Mouse (Mus musculus) embryonic facial prominence, embryonic 14.5 days (tissue): ENCODE data around the gene Tbc1d17. TPM values are rescaled to one million over a fixed set of nuclear protein-coding genes. Genes with fewer than 3 reads are reported as not detected.
A peak's percentile ranks its signal among the peaks of the same experiment; 100 is the strongest.

ENCODE experiments used
- ATAC-seq: fragments of 200-750 bp; cut with Nextera tagmentation; 2 replicates; pipeline ENCODE4 v1.8.0; 2017; ENCODE audit warnings: low read depth, moderate number of reproducible peaks, moderate TSS enrichment
- DNase-seq: peaks from one replicate; pipeline ENCODE4 v3.0.0-alpha.2; 2015; ENCODE audit warnings: low spot score
- H3K27ac ChIP-seq: fragments of 300-500 bp; sonication (generic); replicated peaks from 2 replicates; pipeline ENCODE4 v1.5.1; 2014; ENCODE audit warnings: low read depth, mild to moderate bottlenecking, low read length, moderate library complexity
- H3K27me3 ChIP-seq: fragments of 300-500 bp; sonication (generic); replicated peaks from 2 replicates; pipeline ENCODE4 v1.6.1; 2014; ENCODE audit warnings: low read length; ENCODE audit not compliant: control insufficient read depth, insufficient read depth
- H3K36me3 ChIP-seq: fragments of 300-500 bp; sonication (generic); 2 replicates; pipeline ENCODE4 v1.6.1; 2014; ENCODE audit warnings: low read length, mixed read lengths; ENCODE audit not compliant: control insufficient read depth, insufficient read depth
- H3K4me1 ChIP-seq: fragments of 300-500 bp; sonication (generic); 2 replicates; pipeline ENCODE4 v1.6.1; 2014; ENCODE audit warnings: antibody characterized with exemption, low read length; ENCODE audit not compliant: control insufficient read depth, insufficient read depth
- H3K4me2 ChIP-seq: fragments of 300-500 bp; sonication (generic); 2 replicates; pipeline ENCODE4 v1.6.1; 2014; ENCODE audit warnings: low read depth, mild to moderate bottlenecking, low read length, moderate library complexity, mixed read lengths
- H3K4me3 ChIP-seq: fragments of 300-500 bp; sonication (generic); 2 replicates; pipeline ENCODE4 v1.5.1; 2014; ENCODE audit warnings: low read depth, mild to moderate bottlenecking, low read length
- H3K9ac ChIP-seq: fragments of 300-500 bp; sonication (generic); 2 replicates; pipeline ENCODE4 v1.6.1; 2014; ENCODE audit warnings: low read depth, mild to moderate bottlenecking, low read length, moderate library complexity, mixed read lengths
- H3K9me3 ChIP-seq: fragments of 300-500 bp; sonication (generic); 2 replicates; pipeline ENCODE4 v1.6.1; 2016; ENCODE audit warnings: low read length; ENCODE audit not compliant: control insufficient read depth
- WGBS: fragments of 180-500 bp; shearing (Covaris S2); extraction: QIAGEN DNeasy Blood & Tissue Kit; methylation state at CpG from one replicate; pipeline ENCODE4 v1.1.7; 2014; 5-methylcytosine and 5-hydroxymethylcytosine counted together
- polyA plus RNA-seq: library from polyadenylated mRNA; unstranded; fragments of >200 nt; fragmentation: Nextera tagmentation; extraction: Ambion mirVana; gene quantifications from 2 replicates; pipeline ENCODE4 v1.2.1, GENCODE M21; 2014

The Tbc1d17 gene
- polyA plus RNA-seq, 1 experiment from 2014 or later: 66.9 TPM

DNA sequence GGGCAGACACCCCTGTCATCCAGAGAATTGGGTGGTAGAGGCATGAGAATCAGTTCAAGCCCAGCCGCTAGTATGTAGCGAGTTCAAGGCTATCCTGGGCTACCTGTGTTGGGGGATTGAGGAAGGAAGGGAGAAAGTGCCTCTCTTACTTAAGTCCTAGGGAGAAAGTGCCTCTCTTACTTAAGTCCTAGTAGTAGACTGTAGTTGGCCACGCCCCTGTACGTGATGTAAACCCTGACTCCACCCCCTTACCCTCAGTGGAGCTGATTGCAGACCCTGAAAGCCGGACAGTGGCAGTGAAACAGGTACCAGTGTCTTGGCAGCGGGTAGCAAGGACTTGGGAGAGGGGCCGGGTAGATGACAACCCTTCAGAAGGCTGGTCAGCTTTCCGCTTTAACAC, 9.0 kb upstream of the Tbc1d17 start:
- Histone ChIP-seq H3K4me2 (peak overlapping the region; percentile 97), H3K27ac (no peak overlapping the region), H3K27me3 (no peaks in the 10 kb centered on the region), H3K4me1 (peaks cover 30% of the 10 kb centered on the region), H3K9ac (peak overlapping the region; percentile 89), H3K9me3 (no peaks in the 10 kb centered on the region), H3K36me3 (peaks cover 29% of the 10 kb centered on the region), H3K4me3 (peak overlapping the region; percentile 77)
- peak; percentile 52 for DNase-seq
- ATAC-seq: no peak
- 30% methylated on average over 8 of the region's 8 CpGs for WGBS

DNA sequence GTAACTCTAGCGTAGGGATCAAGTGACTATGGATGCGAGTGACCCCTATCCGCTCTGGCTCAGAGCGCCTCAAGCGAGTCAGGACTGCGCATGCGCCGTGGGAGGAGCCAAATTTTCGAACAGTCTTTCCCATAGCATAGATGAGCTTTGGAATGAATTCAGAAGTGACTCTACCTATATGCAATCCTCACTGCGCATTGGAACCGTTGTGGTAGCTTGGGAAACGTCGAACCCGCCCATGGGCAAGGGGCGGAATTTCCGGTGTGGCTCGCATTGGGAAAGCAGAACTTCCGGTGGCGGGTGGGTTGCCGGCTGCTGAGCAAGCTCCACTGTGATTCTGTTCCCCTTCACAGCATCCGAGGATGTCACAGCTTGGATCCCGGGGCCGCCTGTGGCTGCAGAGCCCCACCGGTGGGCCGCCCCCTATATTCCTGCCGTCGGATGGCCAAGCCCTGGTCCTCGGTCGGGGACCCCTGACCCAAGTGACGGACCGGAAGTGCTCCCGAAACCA, 8.2 kb upstream of the Tbc1d17 start, which contains the start of gene Pnkp:
Gene Pnkp, plus strand, starts transcription at position 98 of the 511 bp plus-strand sequence.
- Histone ChIP-seq H3K9me3 (no peaks in the 10 kb centered on the region), H3K27ac (peak within 1 kb of the TSS; percentile 85), H3K4me2 (peak within 1 kb of the TSS; percentile 97), H3K4me1 (peaks cover 30% of the 10 kb centered on the region), H3K9ac (peak within 1 kb of the TSS; percentile 89), H3K27me3 (no peaks in the 10 kb centered on the region), H3K36me3 (peaks cover 23% of the 10 kb centered on the region), H3K4me3 (peak within 1 kb of the TSS; percentile 77)
- DNase-seq (peak; percentile 95), ATAC-seq (peak; percentile 50)
- WGBS: 2% methylated on average over 32 of the region's 32 CpGs

DNA sequence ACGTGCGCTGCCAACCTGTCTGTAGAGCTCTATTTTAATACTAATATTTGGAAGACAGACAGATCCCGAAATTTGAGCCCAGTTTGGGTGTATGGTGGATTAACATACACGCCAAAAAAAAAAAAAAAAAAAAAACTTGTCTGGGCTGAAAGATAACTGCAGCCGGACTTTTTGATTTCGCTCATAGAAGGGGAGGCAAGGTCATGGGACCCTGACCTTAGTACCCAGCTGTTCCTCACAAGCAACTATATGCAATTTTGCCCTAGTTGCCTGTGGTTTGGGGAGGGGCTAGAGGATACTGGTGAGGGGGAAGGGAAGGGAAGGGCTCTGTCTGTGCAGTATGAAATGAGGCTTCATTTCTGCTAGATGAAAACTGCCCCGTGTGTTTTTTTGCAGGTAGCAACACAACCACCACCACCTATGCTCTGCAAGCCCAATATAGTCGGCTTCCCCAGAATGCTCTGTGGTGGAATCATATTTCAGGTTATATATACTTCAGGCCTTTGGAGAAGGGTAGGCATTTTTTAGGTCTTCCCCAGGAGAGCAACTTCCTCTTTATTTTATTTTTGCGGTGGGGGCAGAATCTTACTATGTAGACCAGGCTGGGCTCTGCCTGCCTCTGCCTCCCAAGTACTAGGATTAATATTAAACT, 7.5 kb upstream of the Tbc1d17 start:
- Histone ChIP-seq H3K4me2 (peak overlapping the region; percentile 97), H3K36me3 (peaks cover 23% of the 10 kb centered on the region; the same call in 1 of the 2 replicates), H3K4me3 (peak overlapping the region; percentile 77), H3K27ac (peak overlapping the region; percentile 85), H3K27me3 (no peaks in the 10 kb centered on the region), H3K4me1 (peaks cover 30% of the 10 kb centered on the region), H3K9ac (peak overlapping the region; percentile 89; the same call in 1 of the 2 replicates), H3K9me3 (no peaks in the 10 kb centered on the region)
- WGBS: 63% methylated on average over 9 of the region's 9 CpGs
- no peak for DNase-seq
- ATAC-seq: no peak

DNA sequence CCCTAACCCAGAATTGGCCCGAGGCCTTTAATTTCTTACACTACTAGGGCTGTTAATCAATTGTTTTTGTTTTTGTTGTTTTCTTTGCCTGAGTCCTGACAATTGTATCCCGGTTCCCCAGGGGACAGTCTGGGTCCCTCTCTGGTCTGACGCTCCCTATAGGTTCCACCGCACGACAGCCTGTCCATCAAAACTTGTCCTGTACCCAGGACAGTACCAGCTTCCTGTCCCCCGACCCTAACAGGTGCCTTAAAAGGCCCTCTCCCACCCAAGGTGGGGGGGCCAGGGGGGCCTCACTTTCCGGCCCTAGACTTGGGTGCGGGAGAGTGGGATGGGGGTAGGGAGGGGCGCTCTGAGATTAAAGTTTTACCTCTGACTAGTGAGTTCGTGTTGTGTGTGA, 6.2 kb upstream of the Tbc1d17 start:
- H3K4me1 ChIP-seq: peaks cover 37% of the 10 kb centered on the region
- WGBS: 35% methylated on average over 10 of the region's 10 CpGs
- no peaks in the 10 kb centered on the region for H3K27me3 ChIP-seq
- H3K9me3 ChIP-seq: no peaks in the 10 kb centered on the region
- ATAC-seq: no peak
- H3K27ac ChIP-seq: peak overlapping the region; percentile 91
- peaks cover 22% of the 10 kb centered on the region; the same call in 1 of the 2 replicates for H3K36me3 ChIP-seq
- peak overlapping the region; percentile 50 for H3K4me3 ChIP-seq
- peak overlapping the region; percentile 90 for H3K4me2 ChIP-seq
- no peak for DNase-seq
- H3K9ac ChIP-seq: peak overlapping the region; percentile 75

DNA sequence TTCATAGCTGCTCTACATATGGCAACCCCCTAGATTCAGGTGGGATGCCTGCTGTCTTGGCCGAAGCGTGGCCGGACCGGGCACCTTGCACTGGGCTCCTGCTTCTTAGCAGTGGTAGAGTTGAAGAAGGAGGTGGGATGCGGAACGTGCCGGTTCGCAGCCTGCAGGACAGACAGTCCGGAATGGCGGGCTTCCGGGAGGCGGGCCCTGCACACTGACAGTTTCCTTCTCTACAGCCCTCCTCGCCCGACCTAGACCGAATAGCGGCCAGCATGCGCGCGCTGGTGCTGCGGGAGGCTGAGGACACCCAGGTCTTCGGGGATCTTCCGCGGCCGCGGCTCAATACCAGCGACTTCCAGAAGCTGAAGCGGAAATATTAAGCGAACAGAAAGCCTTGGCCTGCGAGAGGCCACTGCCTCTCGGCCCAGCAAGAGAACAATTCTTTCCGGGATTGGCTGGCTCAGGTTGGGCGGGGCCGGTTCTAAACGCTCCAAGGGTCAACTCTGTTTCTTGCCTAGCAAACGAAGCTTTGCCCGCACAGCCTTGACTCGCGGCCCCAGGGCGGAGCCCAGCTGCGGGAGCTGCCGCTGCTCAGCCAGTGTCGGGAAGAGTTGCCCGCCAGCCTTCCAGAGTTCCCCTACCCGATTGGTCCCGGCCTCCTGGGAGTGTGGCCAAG, 5.6 kb upstream of the Tbc1d17 start:
- Histone ChIP-seq H3K4me2 (peak overlapping the region; percentile 90), H3K9me3 (no peaks in the 10 kb centered on the region), H3K27ac (peak overlapping the region; percentile 91), H3K36me3 (peaks cover 18% of the 10 kb centered on the region; the same call in 1 of the 2 replicates), H3K27me3 (no peaks in the 10 kb centered on the region), H3K4me3 (peak overlapping the region; percentile 50), H3K4me1 (peaks cover 37% of the 10 kb centered on the region), H3K9ac (peak overlapping the region; percentile 75)
- 3% methylated on average over 40 of the region's 45 CpGs for WGBS
- DNase-seq (peak; percentile 88), ATAC-seq (peak; percentile 27)

DNA sequence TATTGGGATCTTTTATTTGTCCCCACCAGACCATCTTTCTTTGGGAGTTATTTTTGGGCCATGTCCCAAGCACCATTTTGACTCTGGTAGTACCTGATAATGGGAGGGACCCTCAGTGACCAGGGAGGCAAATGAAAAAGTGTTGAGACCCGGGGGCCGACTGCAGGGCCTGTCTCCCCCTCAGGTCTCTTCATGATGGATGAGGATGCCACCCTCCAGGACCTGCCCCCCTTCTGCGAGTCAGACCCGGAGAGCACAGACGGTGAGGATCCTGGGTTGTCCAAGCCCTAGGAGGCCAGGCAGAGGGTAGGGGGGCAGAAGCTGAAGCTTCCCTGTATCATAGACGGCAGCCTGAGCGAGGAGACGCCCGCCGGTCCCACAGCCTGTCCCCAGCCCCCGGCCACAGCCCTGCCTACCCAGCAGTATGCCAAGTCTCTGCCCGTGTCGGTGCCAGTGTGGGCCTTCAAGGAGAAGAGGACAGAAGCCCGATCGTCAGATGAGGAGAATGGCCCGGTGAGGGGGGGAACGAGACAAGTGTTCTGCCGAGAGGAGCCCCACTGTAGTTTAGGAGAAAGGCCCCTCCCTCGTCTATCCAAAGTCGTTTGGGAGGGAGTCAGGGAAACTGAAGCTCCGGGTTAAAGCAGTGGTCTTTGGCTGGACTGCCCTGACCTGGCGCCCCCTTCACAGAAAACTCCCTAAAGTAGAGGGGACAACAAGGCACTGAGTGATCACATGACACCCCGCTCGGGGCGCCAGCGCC, 4.9 kb upstream of the Tbc1d17 start:
- peaks cover 37% of the 10 kb centered on the region for H3K4me1 ChIP-seq
- no peak for DNase-seq
- H3K4me3 ChIP-seq: peak overlapping the region; percentile 50
- no peaks in the 10 kb centered on the region for H3K9me3 ChIP-seq
- H3K27ac ChIP-seq: peak overlapping the region; percentile 91
- H3K9ac ChIP-seq: peak overlapping the region; percentile 75
- 34% methylated on average over 25 of the region's 26 CpGs for WGBS
- no peak for ATAC-seq
- H3K27me3 ChIP-seq: no peaks in the 10 kb centered on the region
- H3K4me2 ChIP-seq: peak overlapping the region; percentile 90
- H3K36me3 ChIP-seq: peaks cover 18% of the 10 kb centered on the region; the same call in 1 of the 2 replicates

DNA sequence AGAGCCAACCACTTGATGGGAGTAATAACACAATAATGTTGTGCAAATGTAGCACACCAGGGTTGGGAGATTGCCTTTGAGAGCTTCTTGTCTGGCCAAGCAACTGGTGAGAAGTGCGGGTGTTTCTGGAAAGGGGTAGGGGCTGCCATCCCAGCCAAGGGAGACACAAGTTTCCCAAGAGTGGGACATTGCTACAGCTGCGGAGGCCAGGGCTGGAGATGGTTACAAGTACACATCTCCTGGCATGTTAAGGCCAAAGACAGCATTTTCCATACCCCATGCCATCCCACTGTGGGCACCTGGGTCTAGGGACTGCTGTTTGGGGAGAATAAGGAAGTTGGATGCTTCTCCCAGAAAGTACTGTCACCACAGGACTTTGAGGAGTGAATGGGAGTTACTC, 4.2 kb upstream of the Tbc1d17 start:
- no peak overlapping the region; the same call in 1 of the 2 replicates for H3K4me2 ChIP-seq
- no peak overlapping the region for H3K4me3 ChIP-seq
- no peaks in the 10 kb centered on the region for H3K9me3 ChIP-seq
- peaks cover 33% of the 10 kb centered on the region for H3K4me1 ChIP-seq
- no peaks in the 10 kb centered on the region for H3K27me3 ChIP-seq
- H3K27ac ChIP-seq: no peak overlapping the region
- WGBS: 100% methylated on average over 2 of the region's 2 CpGs
- H3K36me3 ChIP-seq: peaks cover 18% of the 10 kb centered on the region; the same call in 1 of the 2 replicates
- no peak overlapping the region for H3K9ac ChIP-seq
- no peak for DNase-seq
- no peak for ATAC-seq

DNA sequence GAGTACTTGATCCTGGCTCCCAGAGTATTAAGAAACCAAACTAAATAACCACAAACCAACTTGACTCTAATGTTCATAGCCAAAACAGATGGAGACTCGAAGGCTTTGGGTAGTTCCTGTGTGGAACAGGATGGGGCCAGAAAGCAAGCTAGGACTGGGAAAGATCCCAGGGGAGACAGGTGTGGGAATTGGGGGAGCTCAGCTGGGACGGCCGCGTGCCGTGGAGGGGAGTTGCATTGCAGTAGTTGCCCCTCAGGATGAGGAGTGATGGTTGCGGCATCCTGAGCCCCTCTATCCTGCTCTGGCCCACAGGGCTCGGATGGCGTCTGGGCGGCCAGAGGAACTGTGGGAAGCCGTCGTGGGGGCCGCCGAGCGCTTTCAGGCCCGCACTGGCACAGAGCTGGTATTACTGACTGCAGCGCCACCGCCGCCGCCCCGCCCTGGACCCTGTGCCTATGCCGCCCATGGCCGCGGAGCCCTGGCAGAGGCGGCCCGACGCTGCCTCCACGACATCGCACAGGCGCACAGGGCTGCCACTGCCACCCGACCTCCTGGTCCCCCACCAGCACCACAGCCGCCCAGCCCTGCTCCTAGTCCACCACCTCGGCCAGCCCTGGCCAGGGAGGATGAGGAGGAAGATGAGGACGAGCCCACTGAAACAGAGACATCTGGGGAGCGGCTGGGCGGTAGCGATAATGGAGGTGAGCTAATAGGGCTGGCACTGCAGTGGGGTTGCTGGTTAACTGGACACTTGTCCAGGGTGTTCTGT, 3.6 kb upstream of the Tbc1d17 start:
- no peaks in the 10 kb centered on the region for H3K9me3 ChIP-seq
- ATAC-seq (no peak), DNase-seq (no peak)
- peaks cover 35% of the 10 kb centered on the region for H3K4me1 ChIP-seq
- H3K36me3 ChIP-seq: peaks cover 18% of the 10 kb centered on the region; the same call in 1 of the 2 replicates
- H3K9ac ChIP-seq: no peak overlapping the region
- H3K4me2 ChIP-seq: no peak overlapping the region
- H3K27me3 ChIP-seq: no peaks in the 10 kb centered on the region
- WGBS: 93% methylated on average over 33 of the region's 36 CpGs
- H3K4me3 ChIP-seq: no peak overlapping the region
- no peak overlapping the region for H3K27ac ChIP-seq
